Mouse (Mus musculus) kidney, embryonic 14.5 days (tissue): ENCODE results near the gene Il11. TPM values are rescaled to one million over a fixed set of nuclear protein-coding genes. Genes with fewer than 3 reads are reported as not detected.
A peak's percentile ranks its signal among the peaks of the same experiment; 100 is the strongest.
"Not testable (repeated sequence)": the region's sequence is repeated elsewhere in the genome, so short reads cannot be mapped to it uniquely, and the experiment has no call there.

Experiments
- ATAC-seq: fragments of 200-750 bp; cut with Nextera tagmentation; 2 replicates; pipeline ENCODE4 v1.8.0; 2017; ENCODE audit warnings: moderate number of reproducible peaks, mild to moderate bottlenecking, moderate TSS enrichment, moderate library complexity; ENCODE audit not compliant: low FRiP score, low TSS enrichment
- H3K27ac ChIP-seq: fragments of 300-500 bp; sonication (generic); 2 replicates; pipeline ENCODE4 v1.5.1; 2014; ENCODE audit warnings: low read depth, mild to moderate bottlenecking, low read length, moderate library complexity, mixed read lengths
- H3K27me3 ChIP-seq: fragments of 300-500 bp; sonication (generic); 2 replicates; pipeline ENCODE4 v1.6.1; 2014; ENCODE audit warnings: mild to moderate bottlenecking, low read length; ENCODE audit not compliant: control insufficient read depth, insufficient read depth
- H3K36me3 ChIP-seq: fragments of 300-500 bp; sonication (generic); 2 replicates; pipeline ENCODE4 v1.6.1; 2014; ENCODE audit warnings: low read length, mixed read lengths; ENCODE audit not compliant: control insufficient read depth, insufficient read depth
- H3K4me1 ChIP-seq: fragments of 300-500 bp; sonication (generic); 2 replicates; pipeline ENCODE4 v1.6.1; 2014; ENCODE audit warnings: low read length, mixed read lengths; ENCODE audit not compliant: control insufficient read depth, insufficient read depth
- H3K4me2 ChIP-seq: fragments of 300-500 bp; sonication (generic); replicated peaks from 2 replicates; pipeline ENCODE4 v1.6.1; 2014; ENCODE audit warnings: low read depth, mild to moderate bottlenecking, low read length
- H3K4me3 ChIP-seq: fragments of 300-500 bp; sonication (generic); 2 replicates; pipeline ENCODE4 v1.5.1; 2014; ENCODE audit warnings: mild to moderate bottlenecking, low read length
- H3K9ac ChIP-seq: fragments of 300-500 bp; sonication (generic); 2 replicates; pipeline ENCODE4 v1.6.1; 2014; ENCODE audit warnings: low read depth, mild to moderate bottlenecking, low read length, moderate library complexity
- H3K9me3 ChIP-seq: fragments of 300-500 bp; sonication (generic); 2 replicates; pipeline ENCODE4 v1.6.1; 2016; ENCODE audit warnings: low read length; ENCODE audit not compliant: control insufficient read depth
- WGBS: fragments of 180-500 bp; shearing (Covaris S2); extraction: QIAGEN DNeasy Blood & Tissue Kit; methylation state at CpG from one replicate; pipeline ENCODE4 v1.1.7; 2014; 5-methylcytosine and 5-hydroxymethylcytosine counted together
- polyA plus RNA-seq: library from polyadenylated mRNA; unstranded; fragments of >200 nt; fragmentation: Nextera tagmentation; extraction: Ambion mirVana; gene quantifications from 2 replicates; pipeline ENCODE4 v1.2.1, GENCODE M21; 2014

Il11 gene
- polyA plus RNA-seq, 1 experiment from 2014 or later: not detected

DNA sequence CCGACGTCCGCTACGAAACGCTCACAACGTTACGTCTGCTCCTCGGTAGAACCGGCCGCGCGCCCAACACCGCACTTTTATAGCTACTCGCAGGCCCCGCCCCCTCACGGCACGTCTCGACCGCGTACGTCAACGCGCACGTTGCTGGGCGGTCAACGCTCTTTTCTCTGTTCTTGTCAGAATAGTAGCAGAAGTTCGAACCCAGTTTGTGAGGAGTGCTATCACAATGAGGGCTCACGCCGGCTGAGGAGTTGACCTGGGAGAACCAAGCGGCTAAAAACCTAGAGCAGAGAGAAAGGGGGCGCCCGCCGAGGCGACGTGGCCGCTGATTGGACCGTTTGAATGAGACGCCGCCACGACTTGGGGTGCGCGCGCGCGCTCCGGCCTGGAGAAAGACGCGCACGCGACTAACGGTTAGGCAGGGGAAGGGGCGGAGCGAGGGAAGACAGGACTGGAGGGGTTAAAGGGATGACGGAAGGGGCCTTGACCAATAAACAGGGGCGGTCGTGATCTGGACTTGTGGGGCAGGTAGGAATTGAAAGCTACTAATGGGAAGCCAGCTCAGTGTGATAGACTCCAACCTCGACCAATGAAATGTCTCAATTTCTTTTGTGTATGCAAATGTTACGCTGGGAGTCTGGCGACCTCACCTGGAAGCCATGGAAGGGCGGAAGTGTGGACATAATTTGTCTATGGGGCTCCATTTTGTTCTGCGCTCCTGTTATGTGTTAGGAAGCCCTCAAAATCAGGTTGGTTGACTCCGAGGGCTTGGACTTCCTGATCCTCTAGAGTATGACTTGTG is 29.8 kb upstream of the Il11 start, which contains the start of gene Ube2s:
Gene Ube2s, minus strand, starts transcription at position 288 of the 802 bp plus-strand sequence.
- Histone ChIP-seq H3K4me2 (peak within 1 kb of the TSS; percentile 57), H3K27me3 (no peaks in the 10 kb centered on the region), H3K27ac (peak within 1 kb of the TSS; percentile 93), H3K4me1 (peaks cover 14% of the 10 kb centered on the region), H3K9ac (peak within 1 kb of the TSS; percentile 98), H3K4me3 (peak within 1 kb of the TSS; percentile 99), H3K9me3 (no peaks in the 10 kb centered on the region), H3K36me3 (peaks cover 27% of the 10 kb centered on the region)
- peak; percentile 98 for ATAC-seq
- WGBS: under 1% methylated on average over 62 of the region's 62 CpGs

DNA sequence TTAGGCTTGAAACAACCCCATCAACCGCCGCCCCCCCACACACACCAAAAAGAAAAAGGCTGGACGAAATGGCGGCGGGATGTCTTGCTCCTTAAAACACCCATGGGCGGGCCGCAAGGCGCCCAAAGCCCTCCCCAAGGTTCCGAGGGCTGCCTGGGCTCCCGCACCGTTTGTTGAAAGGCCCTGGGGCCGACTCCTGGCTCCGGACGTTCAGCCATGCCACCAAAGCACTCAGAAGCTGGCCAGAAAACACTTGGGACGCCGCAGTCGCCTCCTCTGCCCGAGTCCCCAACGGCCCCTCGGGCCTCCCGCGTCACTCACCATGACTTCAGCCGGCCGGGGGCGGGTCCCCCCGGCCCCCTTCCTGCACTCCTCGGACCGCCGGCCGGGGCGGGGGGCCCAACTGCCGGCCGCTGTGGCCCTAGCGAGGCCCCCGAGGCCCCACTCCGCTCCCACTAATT is 29.2 kb upstream of the Il11 start:
- Histone ChIP-seq H3K4me2 (peak overlapping the region; percentile 57), H3K36me3 (peaks cover 33% of the 10 kb centered on the region), H3K9me3 (no peaks in the 10 kb centered on the region), H3K9ac (peak overlapping the region; percentile 98), H3K27me3 (no peaks in the 10 kb centered on the region), H3K4me3 (peak overlapping the region; percentile 99), H3K4me1 (peaks cover 14% of the 10 kb centered on the region), H3K27ac (peak overlapping the region; percentile 93)
- WGBS: under 1% methylated on average over 26 of the region's 36 CpGs
- ATAC-seq: peak; percentile 33; the same call in 1 of the 2 replicates

DNA sequence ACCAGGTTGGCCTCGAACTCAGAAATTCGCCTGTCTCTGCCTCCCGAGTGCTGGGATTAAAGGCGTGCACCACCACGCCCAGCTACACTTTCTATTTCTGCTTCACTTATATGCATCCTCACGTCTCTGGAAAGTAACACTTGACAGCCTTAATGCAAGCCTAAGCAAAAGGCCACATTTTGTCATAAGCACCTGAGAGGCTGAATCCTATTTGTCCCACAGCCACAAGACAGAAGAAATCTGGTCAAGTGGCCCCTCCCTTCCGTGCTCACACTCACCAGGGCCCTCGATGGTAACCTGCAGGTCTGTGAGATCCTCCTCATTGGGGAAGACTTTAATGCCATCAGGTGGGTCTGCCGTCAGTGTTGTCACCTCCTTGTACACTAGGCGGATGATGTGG is 28.5 kb upstream of the Il11 start:
- peaks cover 41% of the 10 kb centered on the region for H3K36me3 ChIP-seq
- peak overlapping the region; percentile 98 for H3K9ac ChIP-seq
- ATAC-seq, H3K27ac ChIP-seq, H3K9me3 ChIP-seq, H3K27me3 ChIP-seq: not testable (repeated sequence)
- H3K4me1 ChIP-seq: peaks cover 14% of the 10 kb centered on the region
- peak overlapping the region; percentile 57 for H3K4me2 ChIP-seq
- WGBS: 37% methylated on average over 10 of the region's 10 CpGs
- peak overlapping the region; percentile 99 for H3K4me3 ChIP-seq

DNA sequence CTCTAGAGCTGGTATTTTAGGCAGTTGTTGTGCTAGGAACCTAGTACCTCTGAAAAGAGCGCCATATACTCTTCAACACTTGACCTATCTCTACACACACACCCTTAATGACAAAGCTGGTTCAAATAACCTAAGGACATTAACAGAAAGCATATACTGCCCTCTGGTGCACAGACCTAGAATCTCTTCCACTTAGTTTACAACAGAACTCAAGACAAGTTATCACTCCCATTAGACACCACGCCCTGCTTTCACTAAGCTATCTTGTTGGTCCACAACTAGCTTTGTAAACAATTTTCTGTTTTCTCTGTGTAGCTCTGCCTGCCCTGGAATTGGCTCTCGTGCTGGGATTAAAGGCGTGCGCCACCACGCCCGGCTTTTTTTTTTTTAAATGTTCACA is 24.1 kb upstream of the Il11 start:
- Histone ChIP-seq H3K4me2 (no peak overlapping the region), H3K36me3 (peaks cover 52% of the 10 kb centered on the region), H3K4me3 (no peak overlapping the region), H3K27ac (no peak overlapping the region), H3K4me1 (peaks cover 14% of the 10 kb centered on the region), H3K9me3 (no peaks in the 10 kb centered on the region), H3K27me3 (no peaks in the 10 kb centered on the region), H3K9ac (no peak overlapping the region)
- no peak; the same call in 1 of the 2 replicates for ATAC-seq
- WGBS: 92% methylated on average over 7 of the region's 7 CpGs

DNA sequence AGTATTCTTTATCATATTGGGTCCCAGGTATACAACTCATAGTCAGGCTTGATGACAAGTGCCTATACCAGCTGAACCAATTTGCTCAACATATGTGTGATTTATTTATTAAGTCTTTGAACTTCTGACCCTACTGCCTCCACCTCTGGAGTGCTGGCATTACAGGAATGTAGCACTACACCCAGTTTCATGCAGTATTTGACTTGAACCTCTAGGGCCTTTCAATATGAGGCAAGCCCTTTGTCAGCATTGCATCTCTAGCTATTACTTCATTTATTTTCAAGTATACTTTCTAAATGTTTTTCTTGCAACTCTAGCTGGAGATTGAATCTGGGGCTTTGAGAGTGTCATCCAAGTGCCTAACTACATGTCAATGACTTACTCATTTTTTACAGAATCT is 19.6 kb upstream of the Il11 start:
- H3K9ac ChIP-seq: no peak overlapping the region
- H3K27me3 ChIP-seq: no peaks in the 10 kb centered on the region
- H3K4me3 ChIP-seq: no peak overlapping the region
- H3K36me3 ChIP-seq: peaks cover 23% of the 10 kb centered on the region
- ATAC-seq: no peak
- no peaks in the 10 kb centered on the region for H3K4me1 ChIP-seq
- H3K9me3 ChIP-seq: no peaks in the 10 kb centered on the region
- no peak overlapping the region for H3K4me2 ChIP-seq
- H3K27ac ChIP-seq: no peak overlapping the region

DNA sequence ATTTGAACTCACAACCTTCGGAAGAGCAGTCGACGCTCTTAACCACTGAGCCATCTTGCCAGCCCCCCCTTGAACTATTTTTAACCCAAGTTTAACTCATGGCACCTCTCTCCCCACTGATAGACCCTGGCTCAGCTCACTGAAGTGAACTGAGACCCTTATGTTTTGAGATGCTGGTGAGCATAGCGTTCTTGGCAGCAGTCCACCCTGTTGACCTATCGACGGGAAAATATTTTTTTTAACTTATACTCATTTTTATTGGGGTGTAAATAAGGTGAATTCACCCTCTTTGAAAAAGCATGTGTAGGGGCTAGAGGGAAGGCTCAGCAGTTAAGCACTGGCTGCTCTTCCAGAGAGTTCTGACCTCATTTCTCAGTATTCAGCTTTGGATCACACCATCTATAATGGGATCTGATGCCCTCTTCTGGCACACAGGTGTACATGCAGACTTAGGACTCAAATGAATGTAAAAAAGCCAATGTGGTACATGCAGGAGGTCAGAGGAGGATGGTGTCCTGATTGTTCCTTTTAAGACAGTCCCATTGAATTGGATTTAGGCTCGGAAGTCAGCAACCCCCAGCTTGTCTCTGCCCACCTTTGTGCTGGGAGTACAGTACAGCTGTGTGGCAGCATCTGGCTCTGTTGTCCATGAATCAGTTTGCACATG is 13.2 kb upstream of the Il11 start:
- Histone ChIP-seq H3K9me3 (no peaks in the 10 kb centered on the region), H3K4me1 (0 out of 2 replicates have a peak, but pooled peaks cover 10% of the 10 kb centered on the region), H3K36me3 (peaks cover 37% of the 10 kb centered on the region), H3K4me3 (no peak overlapping the region), H3K4me2 (no peak overlapping the region), H3K27ac (no peak overlapping the region), H3K27me3 (no peaks in the 10 kb centered on the region), H3K9ac (no peak overlapping the region)
- 70% methylated on average over 7 of the region's 7 CpGs for WGBS
- peak; percentile 21; the same call in 1 of the 2 replicates for ATAC-seq

DNA sequence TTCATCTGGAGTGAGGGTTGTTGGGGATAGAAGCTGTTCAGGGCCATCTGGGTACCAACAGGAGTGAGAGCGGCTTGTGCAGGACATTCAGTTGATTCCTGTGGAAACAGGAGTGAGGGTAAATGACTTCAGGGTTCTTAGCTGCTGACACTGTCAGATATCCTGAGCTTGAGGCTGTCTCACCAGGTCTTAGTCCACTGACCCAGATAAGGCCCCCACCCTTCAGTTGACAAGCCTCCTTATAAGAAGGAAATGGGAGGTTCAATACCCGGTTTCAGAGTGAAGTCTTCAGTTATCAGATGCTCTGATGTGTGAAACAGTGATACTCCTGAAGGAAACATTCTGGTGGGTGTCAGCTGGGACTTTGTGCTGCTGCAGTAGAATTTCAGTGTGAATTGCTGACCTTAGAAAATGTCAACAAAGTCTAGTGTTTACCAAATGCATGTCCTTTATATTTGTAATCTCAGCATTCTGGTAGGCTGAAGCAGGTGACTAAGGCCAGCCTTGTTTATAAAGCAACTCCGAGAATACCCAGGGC is 12.0 kb upstream of the Il11 start:
- Histone ChIP-seq H3K4me1 (0 out of 2 replicates have a peak, but pooled peaks cover 11% of the 10 kb centered on the region), H3K4me2 (peak overlapping the region; percentile 90; the same call in 1 of the 2 replicates), H3K27me3 (no peaks in the 10 kb centered on the region), H3K27ac (no peak overlapping the region), H3K36me3 (peaks cover 37% of the 10 kb centered on the region), H3K9me3 (no peaks in the 10 kb centered on the region), H3K4me3 (0 out of 2 replicates have a peak overlapping the region, but pooled peaks have one; percentile 1), H3K9ac (no peak overlapping the region)
- 79% methylated on average over 3 of the region's 3 CpGs for WGBS
- ATAC-seq: no peak

DNA sequence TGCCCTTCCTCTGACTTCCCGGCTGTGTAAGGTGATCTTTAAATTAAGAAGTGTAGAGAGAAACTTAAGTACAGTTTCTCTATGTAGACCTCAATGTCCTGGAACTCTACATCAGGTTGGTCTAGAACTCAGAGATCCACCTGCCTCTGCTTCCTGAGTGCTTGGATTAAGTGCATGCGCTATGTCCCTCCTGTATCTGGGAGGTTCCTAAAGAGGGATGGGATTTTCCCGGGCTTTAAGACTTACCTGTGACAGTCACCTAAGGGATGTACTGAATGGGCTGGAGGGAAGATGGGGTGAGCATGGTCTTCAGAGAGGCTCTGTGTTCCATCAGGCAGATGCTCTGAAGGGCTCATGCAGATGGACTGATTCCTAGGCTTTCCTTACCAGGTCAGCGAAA is 11.0 kb upstream of the Il11 start:
- Histone ChIP-seq H3K27ac (peak overlapping the region; percentile 94), H3K9ac (peak overlapping the region; percentile 97), H3K27me3 (no peaks in the 10 kb centered on the region), H3K4me3 (peak overlapping the region; percentile 93), H3K36me3 (peaks cover 37% of the 10 kb centered on the region), H3K4me2 (peak overlapping the region; percentile 90), H3K9me3 (no peaks in the 10 kb centered on the region), H3K4me1 (peaks cover 13% of the 10 kb centered on the region; the same call in 1 of the 2 replicates)
- WGBS: 38% methylated on average over 4 of the region's 4 CpGs
- no peak for ATAC-seq
